Mouse (Mus musculus): ENCODE measurements at regions not wholly inside any gene's neighbourhood (a gene's known extent, or its start where the extent isn't known, plus 50 kb on each side); places are given as distances from the start of the nearest gene placed in this dataset.
"Not testable (repeated sequence)": the region's sequence is repeated elsewhere in the genome, so short reads cannot be mapped to it uniquely, and the experiment has no call there.

GRCm38 (mm10) chr14:104145395-104145794, 301.2 kb upstream of the Ednrb start:
- Histone ChIP-seq H3K27ac (ENCODE audit: control insufficient read depth, insufficient read depth, low read depth, low read length) (no peak overlapping the region), H3K36me3 (ENCODE audit: control insufficient read depth, insufficient read depth, low read length) (no peaks in the 10 kb centered on the region), H3K27me3 (ENCODE audit: control insufficient read depth, insufficient read depth, low read length) (no peaks in the 10 kb centered on the region), H3K4me3 (ENCODE audit: control insufficient read depth, low read depth, low read length) (no peak overlapping the region), H3K4me1 (ENCODE audit: control insufficient read depth, insufficient read depth, low read length) (no peaks in the 10 kb centered on the region)
- TF ChIP-seq POLR2A (IDR thresholded peaks at IDR 0.05; ENCODE audit: control insufficient read depth, low read depth, low read length) (no peak), CTCF (IDR thresholded peaks at IDR 0.05; ENCODE audit: control insufficient read depth, insufficient read depth, insufficient replicate concordance, low read depth, low read length) (no peak)

DNA sequence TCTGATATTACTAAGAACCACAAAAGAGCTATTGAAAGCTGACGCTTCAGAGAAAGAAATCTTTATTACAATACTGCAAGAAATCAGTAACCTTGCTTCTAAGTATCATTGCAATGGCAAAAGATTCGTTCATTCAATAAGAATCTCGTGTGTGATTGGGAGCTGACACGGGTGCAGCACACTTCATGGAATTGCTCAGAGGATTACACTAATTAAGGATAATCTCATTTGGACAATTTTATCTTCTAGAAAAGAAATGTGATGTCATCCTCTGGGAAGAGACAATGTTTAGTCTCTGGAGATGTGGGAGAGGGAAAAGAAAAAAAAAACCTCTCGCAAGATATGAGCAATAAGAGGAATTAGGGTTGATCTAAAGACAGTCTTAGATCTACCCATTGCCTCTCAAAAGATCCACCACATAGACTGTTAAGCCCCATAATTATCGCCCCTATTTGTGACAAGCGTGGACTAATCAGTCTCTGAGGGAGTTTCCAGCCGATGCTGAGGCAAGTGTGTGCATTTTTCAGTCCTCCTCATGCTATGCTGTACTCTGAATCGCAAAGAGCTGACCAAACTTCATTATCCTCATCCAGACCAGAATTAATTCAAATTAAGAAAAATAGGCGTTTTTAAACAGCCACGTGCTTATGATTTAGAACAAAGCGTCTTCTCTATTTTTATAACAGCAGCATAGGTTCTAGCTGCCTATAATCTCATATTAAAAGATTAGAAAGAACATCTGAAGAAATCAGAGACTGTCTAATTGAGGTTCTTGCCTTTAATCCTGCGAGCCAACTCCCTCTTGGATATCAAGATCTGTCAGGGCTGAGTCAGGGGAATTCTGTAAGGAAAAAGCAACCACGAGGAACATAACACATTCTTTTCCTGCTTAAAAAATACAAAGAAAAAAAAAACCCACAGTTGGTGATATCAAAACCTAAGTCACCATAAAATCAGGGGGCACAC, 271.1 kb upstream of the Ednrb start:
- Histone ChIP-seq H3K27me3 (ENCODE audit: control insufficient read depth, insufficient read depth, low read length) (no peaks in the 10 kb centered on the region), H3K4me1 (ENCODE audit: control insufficient read depth, insufficient read depth, low read length) (no peaks in the 10 kb centered on the region), H3K4me3 (ENCODE audit: control insufficient read depth, low read depth, low read length) (no peak overlapping the region), H3K27ac (ENCODE audit: control insufficient read depth, insufficient read depth, low read depth, low read length) (no peak overlapping the region), H3K36me3 (ENCODE audit: control insufficient read depth, insufficient read depth, low read length) (no peaks in the 10 kb centered on the region)
- TF ChIP-seq POLR2A (IDR thresholded peaks at IDR 0.05; ENCODE audit: control insufficient read depth, low read depth, low read length) (no peak), CTCF (IDR thresholded peaks at IDR 0.05; ENCODE audit: control insufficient read depth, insufficient read depth, insufficient replicate concordance, low read depth, low read length) (no peak)

GRCm38 (mm10) chr14:104114182-104114581, 270.0 kb upstream of the Ednrb start:
- TF ChIP-seq CTCF (IDR thresholded peaks at IDR 0.05; ENCODE audit: control insufficient read depth, insufficient read depth, insufficient replicate concordance, low read depth, low read length) (no peak), POLR2A (IDR thresholded peaks at IDR 0.05; ENCODE audit: control insufficient read depth, low read depth, low read length) (no peak)
- Histone ChIP-seq H3K4me3 (ENCODE audit: control insufficient read depth, low read depth, low read length) (no peak overlapping the region), H3K27me3 (ENCODE audit: control insufficient read depth, insufficient read depth, low read length) (no peaks in the 10 kb centered on the region), H3K4me1 (ENCODE audit: control insufficient read depth, insufficient read depth, low read length) (no peaks in the 10 kb centered on the region), H3K27ac (ENCODE audit: control insufficient read depth, insufficient read depth, low read depth, low read length) (no peak overlapping the region), H3K36me3 (ENCODE audit: control insufficient read depth, insufficient read depth, low read length) (no peaks in the 10 kb centered on the region)

DNA sequence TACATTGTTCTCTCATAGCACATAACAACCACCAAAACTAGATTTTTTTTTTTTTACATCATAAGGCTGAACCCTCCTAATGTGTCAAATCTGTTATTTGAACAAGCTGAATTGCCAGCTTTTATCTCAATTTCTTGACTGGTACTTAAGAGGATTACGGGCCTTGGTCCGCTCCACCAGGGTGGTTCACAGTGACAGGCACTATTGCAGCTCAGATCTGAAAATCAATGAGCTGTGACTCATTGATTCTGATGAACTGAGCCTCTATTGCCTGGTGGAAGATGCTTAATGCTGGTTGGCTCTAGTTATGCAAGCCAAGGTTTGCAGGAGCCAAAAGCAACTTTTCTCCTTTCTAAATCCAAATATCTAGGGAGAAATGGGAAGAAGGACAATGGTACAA, 269.2 kb upstream of the Ednrb start:
- no peaks in the 10 kb centered on the region for H3K4me1 ChIP-seq (ENCODE audit: control insufficient read depth, insufficient read depth, low read length)
- no peaks in the 10 kb centered on the region for H3K36me3 ChIP-seq (ENCODE audit: control insufficient read depth, insufficient read depth, low read length)
- H3K27me3 ChIP-seq (ENCODE audit: control insufficient read depth, insufficient read depth, low read length): no peaks in the 10 kb centered on the region
- TF ChIP-seq CTCF (IDR thresholded peaks at IDR 0.05; ENCODE audit: control insufficient read depth, insufficient read depth, insufficient replicate concordance, low read depth, low read length) (no peak), POLR2A (IDR thresholded peaks at IDR 0.05; ENCODE audit: control insufficient read depth, low read depth, low read length) (no peak)
- no peak overlapping the region for H3K4me3 ChIP-seq (ENCODE audit: control insufficient read depth, low read depth, low read length)
- no peak overlapping the region for H3K27ac ChIP-seq (ENCODE audit: control insufficient read depth, insufficient read depth, low read depth, low read length)

- Histone ChIP-seq H3K4me1 (ENCODE audit: control insufficient read depth, insufficient read depth, low read length) (no peaks in the 10 kb centered on the region), H3K27ac (ENCODE audit: control insufficient read depth, insufficient read depth, low read depth, low read length) (no peak overlapping the region), H3K36me3 (ENCODE audit: control insufficient read depth, insufficient read depth, low read length) (no peaks in the 10 kb centered on the region), H3K27me3 (ENCODE audit: control insufficient read depth, insufficient read depth, low read length) (no peaks in the 10 kb centered on the region), H3K4me3 (ENCODE audit: control insufficient read depth, low read depth, low read length) (no peak overlapping the region)
- TF ChIP-seq POLR2A (IDR thresholded peaks at IDR 0.05; ENCODE audit: control insufficient read depth, low read depth, low read length): no peak
- TF ChIP-seq CTCF (IDR thresholded peaks at IDR 0.05; ENCODE audit: control insufficient read depth, insufficient read depth, insufficient replicate concordance, low read depth, low read length): no peak
These were observed 242.2 kb upstream of the Ednrb start for GRCm38 (mm10) chr14:104086381-104086780.

GRCm38 (mm10) chr14:104064199-104064598, 220.0 kb upstream of the Ednrb start:
- not testable (repeated sequence) for H3K4me3 ChIP-seq (ENCODE audit: control insufficient read depth, low read depth, low read length); H3K27ac ChIP-seq (ENCODE audit: control insufficient read depth, insufficient read depth, low read depth, low read length); H3K27me3 ChIP-seq (ENCODE audit: control insufficient read depth, insufficient read depth, low read length); H3K4me1 ChIP-seq (ENCODE audit: control insufficient read depth, insufficient read depth, low read length); H3K36me3 ChIP-seq (ENCODE audit: control insufficient read depth, insufficient read depth, low read length)

GRCm38 (mm10) chr14:104053697-104054096, 209.5 kb upstream of the Ednrb start:
- Histone ChIP-seq H3K4me1 (ENCODE audit: control insufficient read depth, insufficient read depth, low read length) (no peaks in the 10 kb centered on the region), H3K27me3 (ENCODE audit: control insufficient read depth, insufficient read depth, low read length) (no peaks in the 10 kb centered on the region), H3K4me3 (ENCODE audit: control insufficient read depth, low read depth, low read length) (no peak overlapping the region), H3K27ac (ENCODE audit: control insufficient read depth, insufficient read depth, low read depth, low read length) (no peak overlapping the region), H3K36me3 (ENCODE audit: control insufficient read depth, insufficient read depth, low read length) (no peaks in the 10 kb centered on the region)
- TF ChIP-seq POLR2A (IDR thresholded peaks at IDR 0.05; ENCODE audit: control insufficient read depth, low read depth, low read length) (no peak), CTCF (IDR thresholded peaks at IDR 0.05; ENCODE audit: control insufficient read depth, insufficient read depth, insufficient replicate concordance, low read depth, low read length) (no peak)
